Mouse (Mus musculus): Measurements from ENCODE around the gene Riox2. TPM values are rescaled to one million over a fixed set of nuclear protein-coding genes. Genes with fewer than 3 reads are reported as not detected.
"Not testable (repeated sequence)": the region's sequence is repeated elsewhere in the genome, so short reads cannot be mapped to it uniquely, and the experiment has no call there.

Riox2 gene
- polyA plus RNA-seq (2015; fragmentation: Nextera tagmentation; extraction: Ambion mirVana), result 15.4 and 19.9 TPM in 2 replicates

GRCm38 (mm10) chr16:59471637-59472278 lies at the start of gene Riox2:
Gene Riox2 (plus strand): TSS chr16:59471775.
- WGBS, result 2% methylated on average over 56 of the region's 56 CpGs
- peak within 1 kb of the TSS; percentile 75 for H3K4me3 ChIP-seq (replicated peaks)
- no peak within 1 kb of the TSS for H3K27ac ChIP-seq (replicated peaks)
- no peaks in the 10 kb centered on the region for H3K27me3 ChIP-seq (replicated peaks)
- ATAC-seq (ENCODE audit: low FRiP score), result peak; percentile 94
- H3K4me2 ChIP-seq, result peak within 1 kb of the TSS; percentile 91
- H3K9me3 ChIP-seq (replicated peaks), result no peaks in the 10 kb centered on the region
- H3K36me3 ChIP-seq, result no peaks in the 10 kb centered on the region
- H3K9ac ChIP-seq (replicated peaks), result peak within 1 kb of the TSS; percentile 60
- peaks cover 4% of the 10 kb centered on the region; the same call in 1 of the 2 replicates for H3K4me1 ChIP-seq

- WGBS, result 55% methylated on average over 7 of the region's 7 CpGs
These were observed 43.6 kb upstream of the Riox2 start for GRCm38 (mm10) chr16:59427960-59428359.

GRCm38 (mm10) chr16:59433181-59433580 lies 38.4 kb upstream of the Riox2 start:
- no peak overlapping the region for H3K27ac ChIP-seq (replicated peaks)
- no peaks in the 10 kb centered on the region for H3K27me3 ChIP-seq (replicated peaks)
- no peak overlapping the region for H3K4me3 ChIP-seq (replicated peaks)
- H3K9ac ChIP-seq (replicated peaks), result no peak overlapping the region
- ATAC-seq (ENCODE audit: low FRiP score), result no peak
- WGBS, result 68% methylated on average over 11 of the region's 11 CpGs
- H3K4me1 ChIP-seq, result no peaks in the 10 kb centered on the region
- H3K36me3 ChIP-seq, result no peaks in the 10 kb centered on the region
- H3K9me3 ChIP-seq (replicated peaks), result no peaks in the 10 kb centered on the region
- H3K4me2 ChIP-seq, result no peak overlapping the region

More at GRCm38 (mm10) chr16:59427960-59428359, 43.6 kb upstream of the Riox2 start:
- Histone ChIP-seq H3K9me3 (replicated peaks) (no peaks in the 10 kb centered on the region), H3K27me3 (replicated peaks) (no peaks in the 10 kb centered on the region), H3K27ac (replicated peaks) (no peak overlapping the region), H3K4me2 (no peak overlapping the region), H3K4me1 (no peaks in the 10 kb centered on the region), H3K36me3 (no peaks in the 10 kb centered on the region), H3K4me3 (replicated peaks) (no peak overlapping the region), H3K9ac (replicated peaks) (no peak overlapping the region)
- no peak for ATAC-seq (ENCODE audit: low FRiP score)

GRCm38 (mm10) chr16:59444880-59445559 lies 26.6 kb upstream of the Riox2 start:
- no peak overlapping the region for H3K9ac ChIP-seq (replicated peaks)
- no peak overlapping the region for H3K4me3 ChIP-seq (replicated peaks)
- peak; percentile 84 for ATAC-seq (ENCODE audit: low FRiP score)
- no peaks in the 10 kb centered on the region; the same call in 1 of the 2 replicates for H3K4me1 ChIP-seq
- 30% methylated on average over 7 of the region's 7 CpGs for WGBS
- H3K27me3 ChIP-seq (replicated peaks), result no peaks in the 10 kb centered on the region
- H3K4me2 ChIP-seq, result no peak overlapping the region
- H3K27ac ChIP-seq (replicated peaks), result no peak overlapping the region
- no peaks in the 10 kb centered on the region for H3K9me3 ChIP-seq (replicated peaks)
- H3K36me3 ChIP-seq, result no peaks in the 10 kb centered on the region

- no peak for ATAC-seq (ENCODE audit: low FRiP score)
- Histone ChIP-seq H3K4me3 (replicated peaks) (no peak overlapping the region), H3K36me3 (no peaks in the 10 kb centered on the region), H3K27ac (replicated peaks) (no peak overlapping the region), H3K27me3 (replicated peaks) (no peaks in the 10 kb centered on the region), H3K4me2 (no peak overlapping the region), H3K4me1 (no peaks in the 10 kb centered on the region; the same call in 1 of the 2 replicates), H3K9ac (replicated peaks) (no peak overlapping the region), H3K9me3 (replicated peaks) (no peaks in the 10 kb centered on the region)
- WGBS, result 89% methylated on average over 1 of the region's 1 CpGs
These were observed 23.4 kb upstream of the Riox2 start for GRCm38 (mm10) chr16:59448181-59448580.

- ATAC-seq (ENCODE audit: low FRiP score), result no peak
- no peaks in the 10 kb centered on the region for H3K27me3 ChIP-seq (replicated peaks)
- H3K36me3 ChIP-seq, result no peaks in the 10 kb centered on the region
- no peaks in the 10 kb centered on the region; the same call in 1 of the 2 replicates for H3K4me1 ChIP-seq
- H3K4me2 ChIP-seq, result no peak overlapping the region
- no peaks in the 10 kb centered on the region for H3K9me3 ChIP-seq (replicated peaks)
- H3K9ac ChIP-seq (replicated peaks), result no peak overlapping the region
- no peak overlapping the region for H3K4me3 ChIP-seq (replicated peaks)
- no peak overlapping the region for H3K27ac ChIP-seq (replicated peaks)
These were observed 22.5 kb upstream of the Riox2 start for GRCm38 (mm10) chr16:59449092-59449491.

- WGBS, result 94% methylated on average over 5 of the region's 5 CpGs
- H3K36me3 ChIP-seq, result no peaks in the 10 kb centered on the region
- H3K27me3 ChIP-seq (replicated peaks), result no peaks in the 10 kb centered on the region
- H3K27ac ChIP-seq (replicated peaks), result no peak overlapping the region
- H3K9me3 ChIP-seq (replicated peaks), result no peaks in the 10 kb centered on the region
- H3K4me3 ChIP-seq (replicated peaks), result no peak overlapping the region
- H3K4me2 ChIP-seq, result no peak overlapping the region
- no peaks in the 10 kb centered on the region for H3K4me1 ChIP-seq
- no peak overlapping the region for H3K9ac ChIP-seq (replicated peaks)
- ATAC-seq (ENCODE audit: low FRiP score), result no peak
These were observed 19.8 kb upstream of the Riox2 start for GRCm38 (mm10) chr16:59451813-59452212.

- H3K9ac ChIP-seq (replicated peaks); H3K27me3 ChIP-seq (replicated peaks); H3K27ac ChIP-seq (replicated peaks); H3K9me3 ChIP-seq (replicated peaks); H3K4me2 ChIP-seq; H3K4me1 ChIP-seq; H3K36me3 ChIP-seq; H3K4me3 ChIP-seq (replicated peaks): not testable (repeated sequence)
- WGBS, result 71% methylated on average over 5 of the region's 5 CpGs
- ATAC-seq (ENCODE audit: low FRiP score), result peak; percentile 41; the same call in 1 of the 2 replicates
These were observed 12.2 kb upstream of the Riox2 start for GRCm38 (mm10) chr16:59459259-59459861.

GRCm38 (mm10) chr16:59463567-59463966 lies 8.0 kb upstream of the Riox2 start:
- Histone ChIP-seq H3K36me3 (no peaks in the 10 kb centered on the region), H3K27me3 (replicated peaks) (no peaks in the 10 kb centered on the region), H3K9me3 (replicated peaks) (no peaks in the 10 kb centered on the region), H3K4me2 (0 out of 2 replicates have a peak overlapping the region, but pooled peaks have one; percentile 7), H3K4me3 (replicated peaks) (no peak overlapping the region), H3K27ac (replicated peaks) (no peak overlapping the region), H3K9ac (replicated peaks) (no peak overlapping the region), H3K4me1 (peaks cover 5% of the 10 kb centered on the region)
- WGBS, result 24% methylated on average over 4 of the region's 4 CpGs
- peak; percentile 81 for ATAC-seq (ENCODE audit: low FRiP score)

- ATAC-seq (ENCODE audit: low FRiP score), result no peak
- H3K27ac ChIP-seq (replicated peaks), result no peak overlapping the region
- peaks cover 5% of the 10 kb centered on the region for H3K4me1 ChIP-seq
- H3K4me2 ChIP-seq, result 0 out of 2 replicates have a peak overlapping the region, but pooled peaks have one; percentile 7
- H3K9me3 ChIP-seq (replicated peaks), result no peaks in the 10 kb centered on the region
- 47% methylated on average over 6 of the region's 6 CpGs for WGBS
- no peak overlapping the region for H3K9ac ChIP-seq (replicated peaks)
- no peaks in the 10 kb centered on the region for H3K36me3 ChIP-seq
- H3K27me3 ChIP-seq (replicated peaks), result no peaks in the 10 kb centered on the region
- no peak overlapping the region for H3K4me3 ChIP-seq (replicated peaks)
These were observed 7.6 kb upstream of the Riox2 start for GRCm38 (mm10) chr16:59463973-59464372.

- H3K27ac ChIP-seq (replicated peaks), result no peak overlapping the region
These were observed 1.7 kb upstream of the Riox2 start for GRCm38 (mm10) chr16:59469846-59470245.

More at GRCm38 (mm10) chr16:59469846-59470245, 1.7 kb upstream of the Riox2 start:
- Histone ChIP-seq H3K4me2 (no peak overlapping the region), H3K9ac (replicated peaks) (no peak overlapping the region), H3K9me3 (replicated peaks) (no peaks in the 10 kb centered on the region), H3K36me3 (no peaks in the 10 kb centered on the region), H3K4me1 (peaks cover 4% of the 10 kb centered on the region; the same call in 1 of the 2 replicates), H3K4me3 (replicated peaks) (no peak overlapping the region), H3K27me3 (replicated peaks) (no peaks in the 10 kb centered on the region)
- WGBS, result 93% methylated on average over 1 of the region's 1 CpGs
- no peak for ATAC-seq (ENCODE audit: low FRiP score)
